Mouse (Mus musculus) neural tube, embryonic 14.5 days (tissue): ENCODE data around the gene Krtap3-3. TPM values are rescaled to one million over a fixed set of nuclear protein-coding genes. Genes with fewer than 3 reads are reported as not detected.

Source experiments
- ATAC-seq: fragments of 200-750 bp; cut with Nextera tagmentation; 2 replicates; pipeline ENCODE4 v1.8.0; 2017; ENCODE audit warnings: low read depth, mild to moderate bottlenecking, moderate TSS enrichment, moderate library complexity
- H3K27ac ChIP-seq: fragments of 300-500 bp; sonication (generic); 2 replicates; pipeline ENCODE4 v1.5.1; 2014; ENCODE audit warnings: low read depth, mild to moderate bottlenecking, control low read depth, low read length, moderate library complexity, mixed read lengths
- H3K27me3 ChIP-seq: fragments of 300-500 bp; sonication (generic); 2 replicates; pipeline ENCODE4 v1.6.1; 2014; ENCODE audit warnings: low read length; ENCODE audit not compliant: control insufficient read depth, insufficient read depth
- H3K36me3 ChIP-seq: fragments of 300-500 bp; sonication (generic); 2 replicates; pipeline ENCODE4 v1.6.1; 2014; ENCODE audit warnings: low read length, mixed read lengths; ENCODE audit not compliant: control insufficient read depth, insufficient read depth
- H3K4me1 ChIP-seq: fragments of 300-500 bp; sonication (generic); 2 replicates; pipeline ENCODE4 v1.6.1; 2014; ENCODE audit warnings: low read length; ENCODE audit not compliant: control insufficient read depth, insufficient read depth
- H3K4me2 ChIP-seq: fragments of 300-500 bp; sonication (generic); 2 replicates; pipeline ENCODE4 v1.6.1; 2014; ENCODE audit warnings: mild to moderate bottlenecking, low read depth, low read length, control low read depth
- H3K4me3 ChIP-seq: fragments of 300-500 bp; sonication (generic); 2 replicates; pipeline ENCODE4 v1.5.1; 2014; ENCODE audit warnings: low read depth, low read length, control low read depth, mixed read lengths
- H3K9ac ChIP-seq: fragments of 300-500 bp; sonication (generic); replicated peaks from 2 replicates; pipeline ENCODE4 v1.6.1; 2014; ENCODE audit warnings: low read depth, mild to moderate bottlenecking, control low read depth, low read length, mixed read lengths
- H3K9me3 ChIP-seq: fragments of 300-500 bp; sonication (generic); 2 replicates; pipeline ENCODE4 v1.6.1; 2016; ENCODE audit warnings: low read length; ENCODE audit not compliant: control insufficient read depth
- WGBS: fragments of 180-500 bp; shearing (Covaris S2); extraction: QIAGEN DNeasy Blood & Tissue Kit; methylation state at CpG from one replicate; pipeline ENCODE4 v1.1.7; 2014; 5-methylcytosine and 5-hydroxymethylcytosine counted together
- polyA plus RNA-seq: library from polyadenylated mRNA; unstranded; fragments of >200 nt; fragmentation: Nextera tagmentation; extraction: Ambion mirVana; gene quantifications from 2 replicates; pipeline ENCODE4 v1.2.1, GENCODE M21; 2014

Gene Krtap3-3
- polyA plus RNA-seq, 1 experiment from 2014 or later = not detected

- no peak within 1 kb of the TSS for H3K4me3 ChIP-seq
- 77% methylated on average over 13 of the region's 13 CpGs for WGBS
- H3K27me3 ChIP-seq = no peaks in the 10 kb centered on the region
- H3K4me1 ChIP-seq = no peaks in the 10 kb centered on the region
- H3K9ac ChIP-seq = no peak within 1 kb of the TSS
- no peaks in the 10 kb centered on the region for H3K9me3 ChIP-seq
- H3K36me3 ChIP-seq = no peaks in the 10 kb centered on the region
- no peak for ATAC-seq
- no peak within 1 kb of the TSS for H3K4me2 ChIP-seq
- H3K27ac ChIP-seq = no peak within 1 kb of the TSS
Observed at GRCm38 (mm10) chr11:99521288-99521860, 29.3 kb downstream of the Krtap3-3 start, which contains the start of gene Krt39. TSS of gene Krt39 (minus strand) at chr11:99521338.

DNA sequence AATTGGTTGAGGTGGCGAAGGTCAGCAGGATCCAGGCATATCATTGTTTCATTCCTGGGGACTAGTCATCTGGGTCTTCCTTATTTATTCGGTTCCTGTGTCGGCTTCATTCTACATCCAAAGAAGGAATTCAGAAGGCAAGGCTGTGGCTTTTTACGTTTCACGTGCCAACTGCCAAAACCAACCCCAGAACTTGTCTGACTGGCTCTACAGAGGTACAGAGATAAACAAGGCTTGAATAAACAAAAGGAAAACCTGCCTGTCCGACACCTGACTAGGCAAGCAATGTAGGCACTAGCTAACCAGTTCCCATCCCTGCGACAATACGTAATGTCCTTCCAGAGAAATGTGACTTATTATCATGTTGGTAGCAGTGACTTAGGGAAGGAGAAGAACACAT is 36.6 kb downstream of the Krtap3-3 start:
- Histone ChIP-seq H3K27ac (no peak overlapping the region), H3K36me3 (no peaks in the 10 kb centered on the region), H3K9ac (no peak overlapping the region), H3K4me2 (no peak overlapping the region), H3K9me3 (no peaks in the 10 kb centered on the region), H3K4me3 (no peak overlapping the region), H3K27me3 (no peaks in the 10 kb centered on the region), H3K4me1 (no peaks in the 10 kb centered on the region)
- WGBS = 91% methylated on average over 8 of the region's 8 CpGs
- ATAC-seq = no peak

Other genes with a start within 250 kb of the Krtap3-3 start
- 0.45 and 0.79 TPM in 2 replicates for gene Krt25, start 227.9 kb downstream of the Krtap3-3 start, polyA plus RNA-seq
- 0.10 and 0.29 TPM in 2 replicates for gene Krt26, start 212.9 kb downstream of the Krtap3-3 start, polyA plus RNA-seq
- gene Krt27, start 199.8 kb downstream of the Krtap3-3 start, polyA plus RNA-seq = 0.43 TPM in 1 of 2 replicates, not detected in the other
- gene Krt28, start 176.0 kb downstream of the Krtap3-3 start, polyA plus RNA-seq = 0.24 and 0.32 TPM in 2 replicates
- gene Krt10, start 161.5 kb downstream of the Krtap3-3 start, polyA plus RNA-seq = 33.7 and 39.7 TPM in 2 replicates
- gene Krt12, start 128.6 kb downstream of the Krtap3-3 start, polyA plus RNA-seq = not detected in 2 replicates
- 0.13 TPM in 2 replicates for gene Krt20, start 112.7 kb downstream of the Krtap3-3 start, polyA plus RNA-seq
- gene Krt23, start 57.7 kb downstream of the Krtap3-3 start, polyA plus RNA-seq = 0.22 TPM in 1 of 2 replicates, not detected in the other
- not detected in 2 replicates for gene Krt39, start 29.5 kb downstream of the Krtap3-3 start, polyA plus RNA-seq
- gene Krt40, start 7.7 kb downstream of the Krtap3-3 start, polyA plus RNA-seq = not detected in 2 replicates
- not detected in 2 replicates for gene Krtap3-2, start 6.0 kb upstream of the Krtap3-3 start, polyA plus RNA-seq
- gene Gm11939, start 8.6 kb upstream of the Krtap3-3 start, polyA plus RNA-seq = not detected in 2 replicates
- gene Krtap3-1, start 15.8 kb upstream of the Krtap3-3 start, polyA plus RNA-seq = not detected in 2 replicates
- not detected in 2 replicates for gene Krtap1-5, start 30.2 kb upstream of the Krtap3-3 start, polyA plus RNA-seq
- gene Krtap1-4, start 32.8 kb upstream of the Krtap3-3 start, polyA plus RNA-seq = not detected in 2 replicates
- not detected in 2 replicates for gene Krtap1-3, start 40.5 kb upstream of the Krtap3-3 start, polyA plus RNA-seq
- not detected in 2 replicates for gene Krtap9-3, start 47.2 kb upstream of the Krtap3-3 start, polyA plus RNA-seq
- gene Gm11938, start 52.4 kb upstream of the Krtap3-3 start, polyA plus RNA-seq = not detected in 2 replicates
- not detected in 2 replicates for gene Gm11937, start 59.3 kb upstream of the Krtap3-3 start, polyA plus RNA-seq
- not detected in 2 replicates for gene Krtap2-4, start 64.0 kb upstream of the Krtap3-3 start, polyA plus RNA-seq
- not detected in 2 replicates for gene Gm11562, start 69.6 kb upstream of the Krtap3-3 start, polyA plus RNA-seq
- not detected in 2 replicates for gene Krtap4-1, start 77.4 kb upstream of the Krtap3-3 start, polyA plus RNA-seq
- gene Krtap4-2, start 84.2 kb upstream of the Krtap3-3 start, polyA plus RNA-seq = not detected in 2 replicates
- gene Krtap4-7, start 93.2 kb upstream of the Krtap3-3 start, polyA plus RNA-seq = not detected in 2 replicates
- gene Gm11555, start 99.4 kb upstream of the Krtap3-3 start, polyA plus RNA-seq = not detected in 2 replicates
- not detected in 2 replicates for gene Gm11563, start 108.1 kb upstream of the Krtap3-3 start, polyA plus RNA-seq
- gene Krtap4-6, start 115.1 kb upstream of the Krtap3-3 start, polyA plus RNA-seq = not detected in 2 replicates
- gene Gm14190, start 139.9 kb upstream of the Krtap3-3 start, polyA plus RNA-seq = not detected in 2 replicates
- not detected in 2 replicates for gene Gm14180, start 183.4 kb upstream of the Krtap3-3 start, polyA plus RNA-seq
- not detected in 2 replicates for gene Gm11595, start 222.0 kb upstream of the Krtap3-3 start, polyA plus RNA-seq
- not detected in 2 replicates for gene Krtap4-8, start 229.8 kb upstream of the Krtap3-3 start, polyA plus RNA-seq
- not detected in 2 replicates for gene Krtap4-9, start 234.3 kb upstream of the Krtap3-3 start, polyA plus RNA-seq
- not detected in 2 replicates for gene Gm11596, start 242.6 kb upstream of the Krtap3-3 start, polyA plus RNA-seq
- not detected in 2 replicates for gene Gm11569, start 248.1 kb upstream of the Krtap3-3 start, polyA plus RNA-seq